Mouse (Mus musculus) adrenal gland, adult 8-10 months (tissue): ENCODE results near the gene Hist1h2ab. TPM values are rescaled to one million over a fixed set of nuclear protein-coding genes. Genes with fewer than 3 reads are reported as not detected.
"Not testable (repeated sequence)": the region's sequence is repeated elsewhere in the genome, so short reads cannot be mapped to it uniquely, and the experiment has no call there.

Experiments
- DNase-seq: peaks from one replicate; pipeline ENCODE4 v3.0.0; 2022
- total RNA-seq, 4 experiments: library from RNA; stranded (reverse); gene quantifications; 2 replicates each; pipeline ENCODE4 v1.2.4; 2022

Gene Hist1h2ab
- 10 to 100 TPM; 24.0 to 37.5 (median 29.3) TPM for total RNA-seq

GRCm38 (mm10) chr13:23750839-23751477 lies at the start of gene Hist1h2ab:
Hist1h2ab (plus strand) TSS chr13:23751126.
- DNase-seq: not testable (repeated sequence)

DNA sequence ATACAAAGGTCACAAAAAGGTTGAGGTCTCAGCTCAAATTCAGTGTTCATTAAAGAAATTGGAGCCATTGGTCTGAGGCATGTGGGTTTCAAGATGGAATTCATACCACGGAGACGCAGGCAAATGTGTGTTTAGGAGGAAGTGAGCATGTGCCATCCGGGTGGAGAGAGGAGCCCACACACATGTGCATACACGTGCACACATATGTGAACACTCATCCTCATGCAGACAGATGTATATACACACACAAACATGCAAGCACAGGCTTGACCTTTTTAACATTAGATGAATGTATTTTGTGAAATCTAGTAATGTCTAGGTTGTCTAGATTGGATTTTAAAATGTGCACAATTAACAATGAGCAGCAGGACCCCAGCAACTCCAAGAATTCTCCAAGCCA lies 48.7 kb upstream of the Hist1h2ab start:
- DNase-seq: no peak

DNA sequence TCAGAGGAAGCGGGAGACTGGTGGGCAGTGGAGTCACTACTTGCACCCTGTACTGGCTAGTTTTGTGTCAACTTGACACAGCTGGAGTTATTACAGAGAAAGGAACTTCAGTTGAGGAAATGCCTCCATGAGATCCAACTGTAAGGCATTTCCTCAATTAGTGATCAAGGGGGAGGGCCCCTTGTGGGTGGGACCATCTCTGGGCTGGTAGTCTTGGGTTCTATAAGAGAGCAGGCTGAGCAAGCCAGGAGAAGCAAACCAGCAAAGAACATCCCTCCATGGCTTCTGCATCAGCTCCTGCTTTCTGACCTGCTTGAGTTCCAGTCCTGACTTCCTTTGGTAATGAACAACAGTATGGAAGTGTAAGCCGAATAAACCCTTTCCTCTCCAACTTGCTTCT lies 48.1 kb upstream of the Hist1h2ab start:
- DNase-seq: not testable (repeated sequence)

GRCm38 (mm10) chr13:23705751-23706356 lies 45.1 kb upstream of the Hist1h2ab start:
- no peak for DNase-seq

DNA sequence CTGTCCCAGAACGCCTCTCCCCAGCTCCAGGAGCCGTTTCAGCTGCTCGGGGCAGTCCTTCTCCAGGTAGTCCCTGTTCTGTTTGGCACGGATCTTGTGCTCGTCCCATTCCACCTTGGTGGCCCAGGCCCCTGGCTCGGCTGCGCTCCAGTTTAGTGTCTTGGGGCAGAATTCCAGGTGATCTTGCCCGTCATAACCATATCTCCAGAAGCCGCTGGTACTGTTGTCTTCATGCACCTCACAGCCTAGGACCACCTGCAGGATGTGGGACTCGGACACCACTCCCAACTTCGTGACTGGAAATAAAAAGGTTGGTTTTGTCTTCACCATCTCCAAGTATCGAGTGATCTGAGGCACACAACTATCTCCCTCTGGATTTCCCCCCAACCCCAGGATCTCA lies 44.2 kb upstream of the Hist1h2ab start:
- no peak for DNase-seq

- DNase-seq: no peak
Observed at GRCm38 (mm10) chr13:23708041-23708440, 42.9 kb upstream of the Hist1h2ab start.

- no peak for DNase-seq
Observed at GRCm38 (mm10) chr13:23708654-23709053, 42.3 kb upstream of the Hist1h2ab start.

- DNase-seq: no peak
Observed at GRCm38 (mm10) chr13:23709714-23710373, 41.1 kb upstream of the Hist1h2ab start.

- DNase-seq: peak; percentile 54
Observed at GRCm38 (mm10) chr13:23710374-23711089, 40.4 kb upstream of the Hist1h2ab start, which contains the start of gene Hfe. Hfe (minus strand) TSS chr13:23710854.

- DNase-seq: no peak
Observed at GRCm38 (mm10) chr13:23716261-23717042, 34.5 kb upstream of the Hist1h2ab start.

- no peak for DNase-seq
Observed at GRCm38 (mm10) chr13:23717176-23717575, 33.8 kb upstream of the Hist1h2ab start.

DNA sequence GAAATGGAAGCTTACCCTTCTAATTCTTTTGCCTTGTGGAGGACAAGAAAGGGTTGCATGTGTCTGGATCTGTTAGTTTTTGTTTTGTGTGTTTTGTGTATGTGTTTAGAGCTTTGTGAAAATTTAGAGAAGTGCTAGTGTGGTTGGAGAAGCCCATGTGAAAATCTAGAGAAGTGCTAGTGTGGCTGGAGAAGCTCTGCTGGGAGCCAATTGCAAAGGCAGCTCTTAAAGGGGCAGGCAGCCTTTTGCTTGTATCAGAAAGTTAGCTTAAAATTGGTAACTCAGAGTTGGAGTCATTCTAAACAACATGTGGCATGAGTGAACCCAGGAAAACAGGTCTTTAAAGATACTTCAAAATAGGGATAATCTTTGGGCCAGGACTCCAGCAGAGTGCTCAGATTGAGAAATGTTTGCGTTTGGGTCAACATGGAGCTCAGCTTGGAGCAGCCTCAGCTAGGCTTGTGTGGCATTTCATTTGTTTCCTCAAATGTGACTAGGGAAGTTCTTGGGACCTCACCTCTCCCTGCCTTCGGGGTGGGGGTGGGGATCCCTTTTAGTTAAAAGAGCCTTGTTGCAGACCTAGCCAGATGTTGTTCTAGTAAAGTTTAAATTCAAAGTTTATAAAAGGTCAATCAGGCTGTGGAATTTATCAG lies 33.2 kb upstream of the Hist1h2ab start:
- DNase-seq: not testable (repeated sequence)

DNA sequence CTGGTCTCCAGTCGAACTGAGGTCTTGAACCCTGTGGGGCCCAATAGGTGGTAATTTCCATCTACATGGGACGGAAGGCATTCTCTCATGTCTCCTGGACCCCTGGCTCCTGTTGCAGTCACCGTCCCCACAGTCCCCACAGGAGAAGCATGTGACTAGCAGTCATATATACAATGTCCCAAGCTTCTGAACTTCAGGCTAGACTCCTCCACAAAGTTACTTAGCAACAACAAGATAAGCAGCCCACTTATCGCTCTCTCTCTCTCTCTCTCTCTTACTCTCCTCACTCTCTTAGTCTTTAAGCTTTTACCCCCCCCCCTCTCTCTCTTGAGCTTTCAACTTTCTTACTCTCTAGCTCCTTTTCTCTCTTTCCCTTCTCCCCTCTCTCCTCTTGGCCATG lies 26.7 kb upstream of the Hist1h2ab start:
- no peak for DNase-seq

GRCm38 (mm10) chr13:23725213-23725612 lies 25.7 kb upstream of the Hist1h2ab start:
- no peak for DNase-seq

DNA sequence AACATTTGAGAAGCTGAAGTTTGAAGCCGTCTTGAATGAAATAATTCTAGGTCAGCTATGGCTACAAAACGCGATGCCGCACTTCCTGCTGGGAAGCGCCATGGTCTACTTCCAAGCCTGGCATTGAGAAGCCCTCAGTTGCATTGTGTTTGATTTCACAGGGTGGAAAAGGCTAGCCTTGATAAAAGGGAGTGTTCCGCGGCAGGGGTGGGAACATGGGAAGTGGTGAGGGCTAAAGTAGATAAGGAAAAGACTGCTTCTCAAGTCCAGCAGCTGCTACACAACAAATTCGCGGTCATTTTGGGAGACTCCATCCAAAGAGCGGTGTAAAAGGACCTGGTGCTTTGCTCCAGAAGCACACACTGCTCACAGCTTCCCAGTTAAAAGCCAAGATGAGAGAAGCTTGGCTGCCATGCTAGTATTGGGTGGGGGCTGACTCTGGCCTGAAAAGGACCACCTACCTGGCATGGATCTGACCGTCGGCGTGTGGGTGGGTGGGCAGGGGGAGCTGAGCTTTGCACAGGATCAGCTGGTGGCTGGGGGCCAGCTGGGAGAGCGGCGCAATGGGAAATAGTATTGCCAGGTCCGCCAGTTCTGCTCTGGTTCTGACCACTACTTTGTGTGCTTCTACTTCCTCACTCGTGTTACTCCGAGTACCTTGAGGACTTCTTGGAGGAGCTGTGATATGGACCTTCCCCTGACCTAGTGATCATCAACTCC lies 22.3 kb upstream of the Hist1h2ab start:
- no peak for DNase-seq

DNA sequence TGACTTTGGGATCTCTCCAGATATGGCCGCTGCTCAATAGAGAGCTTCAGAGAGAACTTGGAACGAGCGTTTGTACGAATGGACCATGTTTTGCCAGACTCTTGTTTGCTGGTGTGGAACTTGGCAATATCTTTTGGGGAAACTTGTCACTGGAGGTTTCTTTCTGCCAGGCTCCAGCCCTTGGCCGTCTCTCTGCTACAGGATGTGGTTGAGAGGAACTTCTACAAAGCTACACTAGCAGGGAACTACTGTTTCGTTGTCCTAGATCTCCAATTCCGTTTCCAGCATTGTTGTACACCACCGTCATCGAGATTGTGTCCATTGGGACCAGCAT lies 21.8 kb upstream of the Hist1h2ab start:
- no peak for DNase-seq

GRCm38 (mm10) chr13:23729706-23730105 lies 21.2 kb upstream of the Hist1h2ab start:
- DNase-seq: no peak

DNA sequence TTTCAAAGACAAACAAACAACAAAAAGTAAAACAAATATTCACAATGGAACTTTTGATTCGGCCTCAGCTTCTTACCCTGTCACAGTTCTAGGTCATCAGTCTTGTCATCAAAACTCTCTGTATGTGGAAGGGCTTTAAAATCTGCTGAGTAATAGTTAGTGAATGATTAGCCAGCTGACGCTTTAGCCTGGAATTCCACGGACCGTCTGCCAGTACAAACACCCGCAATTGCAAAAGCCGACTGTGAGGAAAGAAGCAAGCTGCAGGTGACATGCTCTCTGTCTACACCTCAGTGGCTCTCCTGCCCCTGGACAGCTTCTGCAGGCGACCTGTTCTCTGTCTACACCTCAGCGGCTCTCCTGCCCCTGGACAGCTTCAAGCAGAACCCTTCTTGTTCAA lies 20.4 kb upstream of the Hist1h2ab start:
- DNase-seq: no peak

GRCm38 (mm10) chr13:23732156-23732804 lies 18.6 kb upstream of the Hist1h2ab start:
- no peak for DNase-seq

- no peak for DNase-seq
Observed at GRCm38 (mm10) chr13:23737091-23737490, 13.8 kb upstream of the Hist1h2ab start.

DNA sequence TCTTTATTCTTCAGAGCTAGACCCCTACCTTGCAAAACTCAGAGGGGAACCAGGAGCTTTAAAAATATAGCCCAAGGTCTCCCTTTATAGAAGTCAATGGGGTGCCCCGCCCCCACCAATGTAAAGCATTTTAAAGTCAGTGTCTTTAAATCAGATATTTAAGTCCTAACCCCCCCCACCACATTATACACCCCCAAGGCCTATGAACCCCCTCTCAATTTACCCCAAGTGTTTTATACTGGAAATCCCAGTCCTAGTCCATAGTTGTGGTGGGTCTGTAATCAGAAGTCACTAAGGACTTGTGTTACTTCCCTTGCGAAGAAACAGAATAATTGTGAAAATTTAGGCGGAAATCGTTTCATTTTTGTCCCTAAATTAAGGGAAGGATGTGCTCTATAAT lies 12.9 kb upstream of the Hist1h2ab start:
- DNase-seq: no peak
